Mouse (Mus musculus) naive thymus-derived CD4-positive, alpha-beta T cell, adult 2 months (primary cell): ENCODE data around the gene Wdr20.
A peak's percentile ranks its signal among the peaks of the same experiment; 100 is the strongest.
"Not testable (repeated sequence)": the region's sequence is repeated elsewhere in the genome, so short reads cannot be mapped to it uniquely, and the experiment has no call there.

Experiments
- DNase-seq: peaks from one replicate; pipeline ENCODE4 v3.0.0-alpha.2; 2011; ENCODE audit warnings: low read depth

Wdr20 gene

DNA sequence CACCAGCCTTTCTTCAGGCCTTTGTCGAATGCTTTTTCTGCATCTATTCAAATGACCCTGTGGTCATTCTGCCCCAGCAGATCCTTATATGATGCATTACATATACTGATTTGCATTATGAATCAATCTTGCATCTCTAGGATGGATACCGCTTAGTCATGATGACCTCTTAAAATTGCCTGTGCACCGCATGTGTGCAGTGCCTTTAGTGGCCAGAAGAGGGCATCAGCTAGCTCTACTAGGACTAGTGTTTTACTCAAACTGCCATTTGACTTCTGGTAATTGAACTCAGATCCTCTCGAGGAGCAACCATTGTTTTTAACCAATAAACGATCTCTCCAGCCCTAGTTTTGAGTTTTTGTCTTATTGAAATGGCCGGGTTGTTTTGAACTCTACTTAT, 24.0 kb upstream of the Wdr20 start:
- DNase-seq = peak; percentile 47

DNA sequence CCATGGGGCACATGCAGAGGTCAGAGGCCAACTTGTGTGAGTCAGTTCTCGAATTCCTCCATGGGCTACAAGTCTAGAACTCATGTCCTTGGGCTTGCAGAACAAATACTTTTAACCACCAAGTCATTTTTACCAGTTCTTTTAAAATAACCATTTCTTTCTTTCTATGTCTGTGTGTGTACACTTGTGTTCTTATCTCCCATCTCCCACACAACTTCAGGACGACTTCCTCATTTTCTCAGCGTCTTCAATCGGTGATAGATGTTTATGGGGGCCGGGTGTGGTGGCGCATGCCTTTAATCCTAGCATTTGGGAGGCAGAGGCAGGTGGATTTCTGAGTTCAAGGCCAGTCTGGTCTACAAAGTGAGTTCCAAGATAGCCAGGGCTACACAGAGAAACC, 23.5 kb upstream of the Wdr20 start:
- DNase-seq = no peak

DNA sequence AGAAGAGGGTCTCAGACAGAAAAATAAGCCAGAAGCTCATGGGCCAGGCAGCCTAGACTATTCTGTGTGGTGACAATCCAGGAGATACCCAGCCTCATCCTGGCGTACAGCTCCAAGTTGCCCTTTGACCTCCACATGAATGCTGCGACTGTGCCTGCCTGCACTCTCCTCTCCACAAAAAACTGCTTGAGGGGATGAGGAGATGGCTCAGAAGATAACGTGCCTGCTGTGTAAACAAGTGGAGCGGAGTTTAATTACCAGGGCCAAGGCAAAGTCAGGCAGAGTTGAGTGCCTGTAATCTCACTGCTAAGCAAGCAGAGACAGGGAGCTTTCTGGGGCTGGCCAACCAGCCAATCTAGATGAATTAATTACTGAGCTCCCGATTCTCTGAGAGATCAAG, 21.7 kb upstream of the Wdr20 start:
- no peak for DNase-seq

DNA sequence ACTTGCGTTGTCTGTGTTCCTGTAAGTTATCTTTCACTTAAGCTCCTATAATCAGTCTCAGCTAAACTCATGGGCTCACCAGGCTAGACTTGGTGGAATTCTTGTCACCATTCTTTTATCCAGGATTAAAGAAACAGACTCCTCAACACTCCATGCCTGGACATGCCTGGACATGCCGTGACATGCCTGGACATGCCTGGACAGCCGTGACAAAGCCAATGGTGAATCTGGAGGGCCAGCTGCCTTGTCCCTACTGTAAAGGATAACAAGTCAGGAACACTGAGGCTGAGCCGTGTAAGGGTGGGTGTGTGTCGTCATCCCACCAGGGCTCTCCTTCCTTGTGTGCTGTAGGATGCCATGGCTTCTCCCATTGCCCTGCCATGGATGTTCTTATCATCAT, 12.7 kb upstream of the Wdr20 start:
- DNase-seq = no peak

DNA sequence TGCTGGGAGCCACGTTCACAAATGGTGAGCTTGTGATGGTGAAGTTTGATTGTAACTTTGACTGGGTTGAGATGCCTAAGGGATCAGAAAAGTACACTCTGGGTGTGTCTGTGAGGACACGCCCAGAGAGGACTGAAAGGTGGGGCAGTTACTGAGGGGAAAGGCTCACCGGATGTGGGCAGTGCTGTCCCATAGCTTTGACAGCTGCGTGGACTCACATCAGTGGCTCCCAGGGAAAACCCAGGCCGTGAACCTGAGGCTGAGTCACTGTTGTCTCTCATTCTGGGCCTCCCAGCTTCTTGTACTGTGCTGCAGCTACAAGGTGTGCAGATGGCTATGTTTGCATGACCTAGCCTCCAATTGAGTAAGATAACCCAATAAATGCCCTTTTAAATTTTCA, 12.3 kb upstream of the Wdr20 start:
- DNase-seq = no peak

DNA sequence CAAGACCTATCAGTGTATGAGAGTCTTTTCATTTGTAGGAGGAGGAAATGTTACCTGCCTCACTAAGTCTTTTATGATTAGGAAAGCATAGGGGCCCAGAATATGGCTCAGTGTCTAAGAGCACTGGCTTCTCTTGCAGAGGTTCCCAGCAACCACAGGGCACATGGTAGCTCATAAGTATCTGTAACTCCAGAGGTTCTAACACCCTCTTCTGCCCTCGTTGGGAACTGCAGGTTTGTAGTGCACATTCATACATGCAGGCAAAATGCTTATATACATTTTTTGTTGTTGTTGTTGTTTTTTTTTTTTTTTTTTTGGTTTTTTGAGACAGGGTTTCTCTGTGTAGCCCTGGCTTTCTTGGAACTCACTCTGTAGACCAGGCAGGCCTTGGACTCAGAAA, 11.3 kb upstream of the Wdr20 start:
- no peak for DNase-seq

DNA sequence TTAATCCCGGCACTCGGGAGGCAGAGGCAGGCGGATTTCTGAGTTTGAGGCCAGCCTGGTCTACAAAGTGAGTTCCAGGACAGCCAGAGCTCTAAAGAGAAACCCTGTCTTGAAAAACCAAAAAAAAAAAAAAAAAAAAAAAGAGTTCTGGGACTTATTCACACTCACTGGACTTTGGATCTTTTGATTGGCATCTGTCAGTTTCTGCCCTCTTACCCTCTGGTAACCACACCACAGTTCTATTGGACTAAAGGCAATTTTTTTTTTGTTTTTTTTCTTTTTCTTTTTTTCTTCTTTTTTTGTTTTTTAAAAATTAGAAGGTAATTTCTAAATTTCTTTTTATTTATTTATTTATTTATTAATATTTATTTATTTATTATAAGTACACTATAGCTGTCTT, 4.5 kb upstream of the Wdr20 start:
- not testable (repeated sequence) for DNase-seq

DNA sequence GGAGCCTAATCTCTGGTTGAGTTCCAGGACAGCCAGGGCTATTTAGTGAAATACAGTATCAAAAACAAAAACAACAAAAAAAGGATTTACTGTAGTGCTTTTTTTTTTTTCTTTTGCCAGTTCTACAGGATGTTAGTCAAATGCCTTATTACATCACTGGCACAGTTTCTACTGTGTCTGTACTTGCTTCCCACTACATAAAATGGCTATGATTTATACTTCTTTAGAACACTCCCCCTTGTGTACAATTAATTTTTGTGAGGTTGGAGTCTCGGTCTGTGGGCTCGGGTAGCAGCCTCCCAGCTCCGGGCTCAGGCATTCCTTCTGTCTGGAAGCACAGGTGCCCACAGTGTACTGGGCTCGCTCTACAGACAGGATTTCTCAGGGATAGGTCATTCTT, 1.1 kb upstream of the Wdr20 start:
- DNase-seq = peak; percentile 62

DNA sequence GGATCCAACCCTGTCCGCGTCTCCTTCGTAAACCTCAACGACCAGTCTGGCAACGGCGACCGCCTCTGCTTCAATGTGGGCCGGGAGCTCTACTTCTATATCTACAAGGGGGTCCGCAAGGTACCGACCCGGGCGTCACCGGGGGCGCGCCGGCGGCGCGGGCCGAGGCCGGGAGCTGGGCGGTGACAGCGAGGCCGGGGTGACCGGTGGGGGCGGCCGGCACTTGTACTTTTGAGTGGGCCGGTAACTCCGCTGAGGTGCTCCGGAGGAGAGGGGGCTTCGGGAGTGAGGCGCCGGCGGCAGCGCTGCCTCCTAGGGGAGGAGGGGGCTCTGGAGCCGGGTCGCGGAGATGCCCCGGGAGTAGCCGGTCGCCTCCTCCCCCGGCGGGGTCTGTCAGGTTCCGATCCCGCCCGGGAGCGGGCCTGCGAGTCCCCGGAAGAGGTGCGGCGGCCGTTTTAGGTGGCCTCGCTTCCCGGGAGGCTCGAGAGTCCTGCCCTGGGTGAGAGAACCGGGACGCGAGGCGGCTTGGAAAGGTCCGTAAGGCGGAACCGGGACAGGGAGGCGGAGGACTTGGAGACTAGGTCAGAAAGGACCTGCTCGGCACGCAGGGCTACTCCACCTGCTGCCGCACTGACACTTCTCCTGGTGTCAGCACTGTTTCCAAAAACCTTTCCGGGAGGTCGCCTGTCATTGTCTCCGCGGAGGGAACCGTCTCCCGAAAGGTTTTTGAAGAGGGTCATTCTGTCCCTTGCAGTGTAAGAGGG, 596 bp downstream of the Wdr20 start:
- peak; percentile 49 for DNase-seq

DNA sequence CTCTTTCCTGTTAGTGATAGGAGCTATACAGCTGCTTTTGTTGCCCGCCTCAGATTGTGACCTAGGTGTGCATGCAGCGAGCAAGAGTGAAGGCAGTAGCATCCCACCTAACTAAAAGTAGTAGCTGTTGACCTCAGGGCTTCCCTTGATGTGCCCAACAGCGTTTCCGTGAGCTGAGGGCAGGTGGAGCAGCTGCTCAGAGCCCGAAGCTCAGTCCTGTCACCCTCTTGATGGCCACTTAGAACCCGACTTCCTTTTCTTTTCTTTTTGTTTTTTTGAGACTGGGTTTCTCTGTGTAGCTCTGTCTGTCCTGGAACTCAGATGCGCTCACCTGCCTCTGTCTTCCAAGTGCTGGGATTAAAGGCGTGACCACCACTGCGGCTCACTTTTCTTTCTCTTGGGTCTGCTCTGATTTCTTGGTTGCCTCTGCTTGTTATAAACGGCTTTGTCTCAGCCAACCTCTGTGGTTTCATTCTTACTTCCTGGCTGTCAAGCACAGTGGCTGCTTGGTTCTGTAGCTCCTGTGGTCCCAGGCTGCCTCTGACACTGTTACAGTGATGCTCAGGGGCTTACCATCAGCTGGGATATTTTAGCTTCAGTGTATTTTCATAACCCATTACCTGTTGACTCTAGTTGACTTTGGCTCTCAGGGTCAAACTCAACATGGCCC, 13.2 kb downstream of the Wdr20 start:
- peak; percentile 64 for DNase-seq

DNA sequence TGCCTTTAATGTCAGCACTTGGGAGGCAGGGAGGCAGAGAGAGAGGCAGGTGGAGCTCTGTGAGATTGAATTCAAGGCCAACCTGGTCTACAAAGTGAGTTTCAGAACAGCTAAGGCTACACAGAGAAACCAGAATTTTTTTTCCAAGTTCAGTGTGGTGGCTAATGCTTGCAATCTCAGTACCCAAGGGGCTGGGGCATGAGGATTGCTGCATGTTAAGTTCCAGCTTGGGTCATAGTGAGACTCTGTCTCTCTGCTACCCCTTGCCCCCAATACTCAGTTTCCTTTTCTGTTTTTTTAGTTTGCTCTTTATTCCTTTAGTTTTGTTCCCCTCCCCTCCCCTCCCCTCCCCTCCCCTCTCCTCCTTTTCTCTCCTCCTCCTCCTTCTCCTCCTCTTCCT, 15.0 kb downstream of the Wdr20 start:
- DNase-seq = no peak

DNA sequence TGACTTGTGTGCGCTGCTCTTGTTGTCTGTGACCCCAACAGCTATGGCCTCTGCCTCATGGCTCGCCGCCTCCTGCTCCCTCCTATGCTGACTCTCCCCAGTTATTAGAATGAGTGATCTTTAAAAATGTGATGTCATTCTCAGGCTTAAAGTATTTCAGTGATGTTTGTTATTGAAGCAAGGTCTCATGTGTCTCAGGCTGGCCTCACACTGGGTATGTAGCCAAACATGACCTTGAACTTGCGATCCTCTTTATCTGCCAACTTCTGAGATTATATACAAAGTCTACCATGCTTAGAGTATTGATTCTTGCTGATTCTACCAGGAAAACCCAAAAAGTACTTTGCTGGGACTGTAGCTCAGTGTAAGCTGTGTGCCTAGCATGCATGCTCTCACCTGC, 16.2 kb downstream of the Wdr20 start:
- DNase-seq = no peak

DNA sequence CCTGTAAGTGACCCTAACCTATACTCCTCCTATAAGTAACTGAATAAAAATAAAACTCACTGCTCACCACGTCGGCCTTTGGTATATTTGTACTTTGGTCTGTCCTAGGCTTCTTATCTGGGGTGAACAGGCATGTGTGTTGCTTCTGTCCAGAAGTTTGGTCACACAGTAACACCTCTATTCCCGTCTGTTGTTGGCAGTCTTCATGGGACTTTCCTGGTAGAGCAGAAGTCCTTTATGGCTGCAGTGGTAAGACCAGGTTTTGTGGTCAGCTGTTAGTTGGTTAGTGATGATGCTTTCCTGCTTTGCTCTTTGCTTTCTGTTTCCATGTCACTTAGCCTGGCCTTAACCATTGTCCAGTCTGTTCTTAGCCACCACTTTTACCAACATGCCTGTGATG, 19.4 kb downstream of the Wdr20 start:
- no peak for DNase-seq

DNA sequence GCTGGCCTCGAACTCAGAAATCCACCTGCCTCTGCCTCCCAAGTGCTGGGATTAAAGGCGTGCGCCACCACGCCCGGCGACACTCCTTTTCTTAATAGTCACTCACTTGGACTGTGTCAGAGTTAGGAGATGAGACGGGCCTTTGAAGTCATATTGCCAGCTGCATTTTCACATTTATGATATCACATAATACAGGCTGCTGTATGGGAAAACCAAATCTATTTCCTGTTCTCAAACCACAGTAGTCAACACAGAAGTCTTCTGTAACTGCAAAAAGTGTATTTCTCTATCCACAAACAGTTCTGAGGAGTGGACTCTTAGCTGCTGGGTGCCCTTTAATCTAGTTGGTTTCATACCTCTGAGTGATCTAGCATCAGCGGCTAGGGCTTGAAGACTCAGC, 21.2 kb downstream of the Wdr20 start:
- peak; percentile 74 for DNase-seq

DNA sequence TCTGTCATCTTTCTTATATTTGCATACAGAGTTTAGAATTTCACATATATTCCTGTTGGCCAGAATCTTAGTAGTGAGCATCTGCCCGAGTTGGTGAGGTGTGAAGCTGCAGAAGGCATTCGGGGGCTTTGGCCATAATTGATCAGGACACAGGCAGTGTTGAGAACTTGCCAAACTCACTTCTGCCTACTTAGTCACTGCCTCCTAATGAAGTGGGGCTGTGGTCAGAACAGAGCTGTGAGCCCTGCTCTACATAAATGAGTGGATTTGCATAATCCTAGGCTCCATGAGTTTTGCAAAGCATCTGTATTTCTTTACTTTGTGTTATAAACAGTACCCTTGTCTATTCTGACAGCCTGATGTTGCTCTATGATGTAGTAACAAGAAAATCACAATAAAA, 24.6 kb downstream of the Wdr20 start:
- no peak for DNase-seq

DNA sequence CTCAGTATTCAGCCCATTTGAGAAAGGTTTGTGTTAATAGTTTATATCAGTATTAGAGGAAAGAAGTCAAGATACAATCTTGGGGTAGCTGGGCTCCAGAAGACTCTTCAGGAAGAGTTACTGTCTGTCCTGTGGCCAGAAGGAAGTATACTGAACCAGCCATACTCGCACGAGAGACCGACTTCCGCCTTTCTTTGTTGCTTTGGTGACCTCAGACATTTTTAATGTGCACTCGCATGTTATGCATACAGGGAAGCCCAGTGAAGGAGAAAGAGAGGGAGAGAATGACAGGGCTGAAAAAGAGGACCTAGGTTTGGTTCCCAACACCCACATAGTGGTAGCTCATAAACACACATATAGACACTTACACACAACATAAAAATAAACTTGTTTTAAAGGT, 26.8 kb downstream of the Wdr20 start:
- peak; percentile 30 for DNase-seq

DNA sequence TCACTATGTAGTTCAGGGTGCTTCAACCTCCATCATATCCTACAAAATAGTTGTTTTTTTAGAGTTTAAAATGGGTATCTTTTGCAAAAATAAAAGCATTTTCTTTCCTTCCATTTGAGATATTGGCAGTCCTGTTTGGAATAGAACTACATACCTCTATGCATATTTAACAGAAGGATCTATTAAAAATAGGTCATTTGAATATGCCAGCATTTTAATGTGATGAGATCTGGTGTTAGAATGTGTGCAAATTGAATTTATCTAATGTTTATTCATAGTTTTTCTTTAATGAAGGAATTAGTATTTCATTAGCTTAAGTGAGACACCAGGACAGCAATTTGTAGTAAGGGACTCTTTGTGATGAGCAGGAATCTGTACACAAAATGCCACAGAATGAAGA, 30.8 kb downstream of the Wdr20 start:
- no peak for DNase-seq

DNA sequence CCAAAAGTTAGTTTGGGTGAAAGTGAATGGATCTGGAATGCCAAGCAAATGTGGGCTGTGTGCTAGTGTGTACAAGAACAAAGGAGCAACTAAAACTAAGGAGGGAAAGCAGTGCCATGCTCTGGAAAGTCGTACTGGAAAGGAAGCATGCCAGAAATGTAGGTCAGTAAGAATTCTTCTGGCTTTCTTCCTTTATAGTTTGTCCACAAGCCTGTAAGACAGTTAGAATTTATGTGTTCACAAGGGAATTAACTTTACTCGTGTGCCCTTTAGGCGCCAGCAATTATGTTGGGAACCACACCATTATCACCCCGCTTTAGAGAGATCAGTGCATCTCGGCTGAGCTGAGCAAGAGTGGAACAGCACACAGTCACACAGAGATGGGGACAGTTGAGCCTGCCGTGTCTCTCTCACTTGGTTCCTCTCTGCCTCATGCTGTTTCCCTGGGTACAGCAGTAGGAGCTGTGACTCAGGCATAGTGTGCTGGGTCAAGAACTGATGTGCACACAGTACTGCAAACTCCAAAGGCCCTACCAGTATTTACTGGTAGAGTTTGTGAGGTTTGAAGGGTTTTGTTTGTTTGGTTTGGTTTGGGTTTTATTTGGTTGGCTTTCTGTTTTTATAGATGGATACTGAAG, 32.0 kb downstream of the Wdr20 start:
- no peak for DNase-seq

DNA sequence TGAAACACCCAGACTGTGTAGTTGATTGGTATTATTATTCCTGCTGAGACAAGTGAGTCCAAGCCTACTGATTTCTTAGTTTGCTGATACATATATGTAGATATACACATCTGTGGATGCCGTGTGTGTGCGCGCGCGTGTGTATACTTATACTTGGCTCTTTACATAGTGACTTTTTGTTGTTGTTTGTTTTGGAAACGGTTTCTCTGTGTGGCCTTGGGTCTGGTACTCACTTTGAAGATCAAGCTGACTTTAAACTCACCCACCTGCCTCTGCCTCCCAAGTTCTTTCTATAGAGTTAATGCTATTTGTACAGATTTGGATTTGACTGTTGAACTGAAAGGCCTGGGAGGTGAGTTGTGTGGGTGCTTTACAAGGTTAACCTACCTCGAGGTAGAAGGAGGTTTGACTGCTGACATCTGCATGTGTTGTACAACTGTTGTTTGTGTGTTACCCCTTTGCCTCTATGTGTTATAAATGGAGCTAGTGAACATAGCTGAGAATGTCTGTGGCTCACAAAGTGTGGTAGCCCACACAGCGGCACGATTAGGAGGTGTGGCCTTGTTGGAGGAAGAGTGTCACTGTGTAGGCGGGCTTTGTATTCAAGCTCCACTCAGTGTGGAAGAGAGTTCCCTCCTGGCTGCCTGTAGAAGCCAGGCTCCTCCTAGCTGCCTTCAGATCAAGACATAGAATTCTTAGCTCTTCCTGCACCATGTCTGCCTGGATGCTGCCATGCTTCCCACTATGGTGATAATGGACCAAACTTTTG, 32.9 kb downstream of the Wdr20 start:
- peak; percentile 63 for DNase-seq

DNA sequence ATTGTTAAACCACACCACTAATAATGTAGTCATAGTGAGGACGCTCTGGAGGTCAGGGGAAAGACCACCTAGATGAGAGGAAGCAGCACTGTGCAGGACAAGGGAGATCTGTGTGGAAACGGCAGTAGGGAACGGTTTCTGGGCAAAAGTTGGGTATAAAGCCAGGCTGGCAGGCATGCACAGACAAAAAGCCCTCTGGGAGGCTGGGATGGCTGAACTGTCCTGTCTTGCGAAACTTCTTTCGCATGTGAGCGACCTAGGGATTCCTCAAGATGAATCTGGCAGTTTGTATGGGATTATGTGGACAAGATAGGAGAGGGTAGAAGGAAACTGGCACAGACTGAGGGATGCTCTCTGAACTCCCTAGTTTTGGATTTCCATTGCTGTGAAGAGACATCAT, 34.2 kb downstream of the Wdr20 start:
- no peak for DNase-seq

DNA sequence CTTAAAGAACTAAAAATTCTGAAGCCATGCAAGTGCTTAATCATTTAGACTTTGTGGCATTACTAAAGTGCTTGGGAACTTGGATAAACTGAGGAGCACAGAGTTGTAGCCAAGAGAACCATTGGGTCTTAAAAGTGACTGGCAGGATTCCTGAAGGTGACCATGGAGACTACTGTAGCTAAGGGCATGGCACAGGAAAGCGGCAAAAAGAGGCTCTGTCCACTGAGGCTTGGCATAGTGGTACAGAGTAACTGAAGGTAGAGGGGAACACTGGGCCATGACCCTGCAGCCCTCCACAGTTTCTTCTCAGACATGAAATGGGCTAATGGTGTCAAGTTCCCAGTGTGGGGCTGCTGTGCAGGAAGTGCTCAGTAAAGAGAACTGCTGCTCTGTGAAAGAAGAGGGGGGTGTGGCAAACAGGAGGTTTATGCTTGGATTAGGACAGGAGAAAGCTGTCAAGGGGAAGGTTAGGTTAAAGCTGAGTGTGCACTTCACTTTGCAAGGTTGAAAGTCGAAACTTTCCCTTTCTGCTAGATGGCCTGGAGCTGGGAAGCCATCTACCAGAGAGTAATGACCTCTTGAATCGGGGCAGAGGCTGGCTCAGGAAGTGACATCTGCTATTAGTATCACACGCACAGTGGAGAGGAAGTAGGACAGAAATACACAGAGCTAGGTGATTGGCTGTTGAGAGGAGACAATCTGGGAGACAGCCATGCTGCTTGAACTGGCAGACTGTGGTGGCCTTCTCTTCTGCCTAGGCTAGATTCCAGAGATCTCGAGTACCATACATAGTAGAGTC, 38.1 kb downstream of the Wdr20 start:
- DNase-seq = peak; percentile 46

DNA sequence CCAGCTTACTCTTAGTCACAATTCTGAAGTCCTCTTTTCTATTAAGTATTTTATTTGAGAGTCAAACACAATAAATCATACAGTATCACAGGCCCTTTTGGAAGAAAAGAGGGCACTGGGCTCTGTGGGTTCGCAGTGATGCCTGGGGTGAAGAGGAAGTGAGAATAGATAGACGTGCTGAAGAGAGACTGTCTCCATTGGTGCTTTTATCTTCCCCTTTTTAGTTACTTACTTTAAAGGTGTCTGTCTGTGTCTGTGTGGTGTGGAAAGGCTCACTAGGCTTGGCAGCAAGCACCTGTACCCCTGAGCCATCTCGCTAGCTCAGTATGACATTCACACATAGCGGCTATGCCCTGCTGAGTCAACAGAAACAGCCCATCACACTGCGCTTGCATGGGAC, 40.1 kb downstream of the Wdr20 start:
- peak; percentile 28 for DNase-seq
